In genomic region chr6:89345486-89345785, GRCm38 (mm10) we compare ENCODE assay signal across 9 mouse cellular contexts. TPM values are rescaled to one million over a fixed set of nuclear protein-coding genes. Genes with fewer than 3 reads are reported as not detected.
DNase-seq lines count a peak whose midpoint lies in the region; ATAC-seq and TF ChIP-seq lines count a peak whose summit lies in the region.
"Had no signal": no experiment of that assay in that cellular context is flagged by ENCODE, and none has a peak within 500 bp of the region (broad histone marks: within the 10 kb centered on the region; RNA-seq: fewer than 3 reads in every experiment).

No protein-coding gene starts in this region.

- ATAC-seq in limb, embryonic 12.5 days (ENCODE audit: insufficient number of reproducible peaks, insufficient read depth, low FRiP score, low TSS enrichment, low read depth) = no peak

- peaks cover 31% of the 10 kb centered on the region for H3K4me1 ChIP-seq in kidney, adult 2 months (ENCODE audit: control insufficient read depth, insufficient read depth, low read length)
- H3K4me1 ChIP-seq in ES-E14 (ENCODE audit: control insufficient read depth in 2 of 2, insufficient read depth in 2 of 2, low read length in 2 of 2, poor library complexity in 1 of 2) = peaks cover 0 to 18% of the 10 kb centered on the region in 2 experiments; a peak in 2 of 4 replicates
- peaks cover 38% of the 10 kb centered on the region for H3K4me1 ChIP-seq in limb, embryonic 12.5 days (replicated peaks)

- whole genome bisulfite sequencing in kidney, adult 2 months = 44% methylated on average over 3 of the region's 3 CpGs
- WGBS in limb, embryonic 12.5 days = 58% methylated on average over 3 of the region's 3 CpGs

- peak; percentile 32 for DNase-seq in adrenal gland, postnatal 10 days
- no peak for DNase-seq in adrenal gland, adult 2 months
- no peak for DNase-seq in kidney, adult 2 months
- DNase-seq in kidney, postnatal 10 days = no peak
- DNase-seq in ES-E14 (ENCODE audit: low read depth, low spot score) = no peak
- DNase-seq in retina, embryonic 14.5 days (ENCODE audit: low spot score) = no peak
- no peak for DNase-seq in gastrocnemius, adult 18-20 months (ENCODE audit: low spot score)
- DNase-seq: layer of hippocampus, postnatal 36 days had no signal

- no peaks in the 10 kb centered on the region for H3K9me3 ChIP-seq in ES-E14 (ENCODE audit: control insufficient read depth, insufficient read depth, low read depth, low read length)
- no peaks in the 10 kb centered on the region for H3K9me3 ChIP-seq in limb, embryonic 12.5 days

- H3K4me3 ChIP-seq in kidney, adult 2 months (ENCODE audit: insufficient read depth, low read depth, low read length) = no peak overlapping the region
- H3K4me3 ChIP-seq in ES-E14 (ENCODE audit: insufficient read depth in 1 of 2, low read depth in 1 of 2, low read length in 2 of 2, poor library complexity in 1 of 2, severe bottlenecking in 1 of 2) = no peak overlapping the region
- no peak overlapping the region for H3K4me3 ChIP-seq in limb, embryonic 12.5 days (replicated peaks)

- peak overlapping the region; percentile 84 for H3K27ac ChIP-seq in kidney, adult 2 months (ENCODE audit: insufficient read depth, low read depth, low read length)
- H3K27ac ChIP-seq in ES-E14 (ENCODE audit: insufficient read depth, low read depth, low read length, poor library complexity, severe bottlenecking) = peak overlapping the region; percentile 24; the same call in 1 of the 2 replicates
- H3K27ac ChIP-seq in limb, embryonic 12.5 days = peak overlapping the region; percentile 93

- TF ChIP-seq POLR2A in kidney, adult 2 months (IDR thresholded peaks at IDR 0.05; ENCODE audit: low read depth, low read length) = no peak

- TF ChIP-seq CTCF in kidney, adult 2 months (conservative IDR thresholded peaks at IDR 0.05; ENCODE audit: insufficient read depth, insufficient read length, low read depth, low read length) = no peak

- H3K9ac ChIP-seq in ES-E14 (ENCODE audit: insufficient read depth, low read depth, low read length, poor library complexity, severe bottlenecking) = peak overlapping the region; percentile 28
- peak overlapping the region; percentile 12; the same call in 1 of the 2 replicates for H3K9ac ChIP-seq in limb, embryonic 12.5 days (replicated peaks)

- peak overlapping the region; percentile 39 for H3K4me2 ChIP-seq in limb, embryonic 12.5 days

- in situ Hi-C loops in ES-E14 (cut with MboI; ENCODE audit: low sequenced_read_pairs in 2 of 2, unreplicated experiment in 2 of 2) = no loop called here

- no peaks in the 10 kb centered on the region for H3K27me3 ChIP-seq in kidney, adult 2 months (replicated peaks; ENCODE audit: control insufficient read depth, insufficient read depth, low read length)
- H3K27me3 ChIP-seq in limb, embryonic 12.5 days = no peaks in the 10 kb centered on the region

- H3K36me3 ChIP-seq in kidney, adult 2 months (ENCODE audit: control insufficient read depth, insufficient read depth, low read length) = no peaks in the 10 kb centered on the region
- peaks cover 41% of the 10 kb centered on the region for H3K36me3 ChIP-seq in ES-E14 (ENCODE audit: control insufficient read depth, insufficient read depth, low read length, poor library complexity, severe bottlenecking)
- peaks cover 79% of the 10 kb centered on the region for H3K36me3 ChIP-seq in limb, embryonic 12.5 days

TF ChIP-seq in ES-E14, 5 proteins besides CTCF, POLR2A, EP300 and RAD21:
- TF ChIP-seq HCFC1 (IDR thresholded peaks at IDR 0.05; ENCODE audit: borderline replicate concordance, insufficient read depth, low read length) (no peak), ZNF384 (IDR thresholded peaks at IDR 0.05; ENCODE audit: low read depth, low read length) (no peak), ZC3H11A (IDR thresholded peaks at IDR 0.05; ENCODE audit: borderline replicate concordance, low read depth, low read length) (no peak), CHD2 (IDR thresholded peaks at IDR 0.05; ENCODE audit: low read depth, low read length) (no peak), MAFK (IDR thresholded peaks at IDR 0.05; ENCODE audit: insufficient read depth, low read depth, low read length) (no peak)
TF ChIP-seq in ES-E14: peak in this region for 0.

RNA-seq across cellular contexts. Expression of gene Plxna1, which starts 17.0 kb away (rescaled TPM):
- 10 to 100 TPM; 47.7 to 56.6 TPM for total RNA-seq in adrenal gland, postnatal 10 days (2021)
- total RNA-seq in adrenal gland, adult 2 months (2021) = 100 to 1,000 TPM in 1 of 2 experiments, 10 to 100 TPM in 1; 56.1 to 127 TPM
- 71.8 and 101 TPM in 2 replicates for polyA plus RNA-seq in adrenal gland, adult 2 months (2012; rRNA removed)
- 33.1 and 33.2 TPM in 2 replicates for polyA plus RNA-seq in kidney, adult 2 months (2012; rRNA removed)
- 94.0 and 127 TPM in 2 replicates for total RNA-seq in ES-E14 (2012; rRNA removed)
- polyA plus RNA-seq in limb, embryonic 12.5 days (2016; fragmentation: Nextera tagmentation; extraction: Ambion mirVana) = 31.5 and 33.4 TPM in 2 replicates
- total RNA-seq in gastrocnemius, adult 18-20 months (2021) = 10 to 100 TPM; 12.2 to 12.4 TPM

Comparison
In these comparisons a context has a peak if more than half of its experiments do, and no peak if none do; other contexts are left out.
1. H3K27ac ChIP-seq: peak in every context shown above with its lines; median percentile 93 in limb, embryonic 12.5 days; 84 in kidney, adult 2 months; 24 in ES-E14.